In the genomic region with DNA sequence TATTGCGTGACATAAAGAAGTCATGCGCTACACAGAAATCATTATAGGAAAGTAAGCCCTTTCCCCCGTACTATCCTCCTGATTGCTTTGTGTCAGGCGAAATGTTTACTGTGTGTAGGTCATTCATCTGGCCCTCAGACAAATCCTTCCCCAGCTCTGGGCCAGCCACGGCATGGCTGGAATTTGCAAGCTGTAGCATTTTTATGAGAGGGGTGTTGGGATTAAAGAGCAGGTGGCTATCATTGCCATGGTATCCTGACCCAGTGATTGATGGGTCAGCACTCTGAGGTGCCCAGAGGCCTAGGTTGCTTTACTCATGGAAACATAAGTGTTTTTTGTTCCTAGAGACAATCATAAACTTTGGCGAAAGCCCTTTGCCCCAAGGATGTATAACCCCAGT, we compare ENCODE assay signal across 14 mouse cellular contexts. TPM values are rescaled to one million over a fixed set of nuclear protein-coding genes. Genes with fewer than 3 reads are reported as not detected.
"Had no signal": no experiment of that assay in that cellular context is flagged by ENCODE, and none has a peak within 500 bp of the region (broad histone marks: within the 10 kb centered on the region; RNA-seq: fewer than 3 reads in every experiment).

No protein-coding gene starts in this region.

- H3K9me3 ChIP-seq: intestine, embryonic 15.5 days; liver, embryonic 13.5 days; midbrain, embryonic 13.5 days had no signal

- H3K27ac ChIP-seq: intestine, embryonic 15.5 days; left cerebral cortex, adult 2 months; midbrain, embryonic 13.5 days had no signal

- DNase-seq: kidney, adult 2 months; layer of hippocampus, postnatal 36 days; liver, embryonic 13.5 days; lung, adult 2 months; lung, postnatal 14 days; lung, postnatal 4 days; thymus, adult 18-20 months; thymus, postnatal 36 days had no signal

- ATAC-seq: intestine, embryonic 15.5 days; midbrain, embryonic 13.5 days had no signal

- H3K27me3 ChIP-seq: intestine, embryonic 15.5 days; midbrain, embryonic 13.5 days had no signal

- H3K36me3 ChIP-seq: intestine, embryonic 15.5 days; liver, embryonic 13.5 days; midbrain, embryonic 13.5 days had no signal

- H3K9ac ChIP-seq: intestine, embryonic 15.5 days; midbrain, embryonic 13.5 days had no signal

- H3K4me3 ChIP-seq: intestine, embryonic 15.5 days; left cerebral cortex, adult 2 months; midbrain, embryonic 13.5 days had no signal

- H3K4me2 ChIP-seq: intestine, embryonic 15.5 days; midbrain, embryonic 13.5 days had no signal

RNA-seq across cellular contexts. Expression of gene Slc30a10, which starts 35.2 kb away (rescaled TPM):
- polyA plus RNA-seq: kidney, adult 2 months; lung, adult 2 months; lung, embryonic 16.5 days; testis, adult 2 months; urinary bladder, adult 2 months had no signal
